Comparison of ENCODE assay signal across 9 mouse cellular contexts in genomic region chr9:14174324-14175040, GRCm38 (mm10).
DNase-seq lines count a peak whose midpoint lies in the region; ATAC-seq lines count a peak whose summit lies in the region.
"Had no signal": no experiment of that assay in that cellular context is flagged by ENCODE, and none has a peak within 500 bp of the region (broad histone marks: within the 10 kb centered on the region; RNA-seq: fewer than 3 reads in every experiment).

No protein-coding gene starts in this region.

- no peaks in the 10 kb centered on the region for H3K27me3 ChIP-seq in kidney, embryonic 14.5 days (ENCODE audit: control insufficient read depth, insufficient read depth, low read length)
- H3K27me3 ChIP-seq in embryonic facial prominence, embryonic 12.5 days: no peaks in the 10 kb centered on the region
- no peaks in the 10 kb centered on the region for H3K27me3 ChIP-seq in hindbrain, embryonic 16.5 days (replicated peaks; ENCODE audit: control insufficient read depth, insufficient read depth, low read length)
- no peaks in the 10 kb centered on the region for H3K27me3 ChIP-seq in neural tube, embryonic 12.5 days (replicated peaks)
- H3K27me3 ChIP-seq: liver, embryonic 12.5 days had no signal

- H3K4me3 ChIP-seq in kidney, embryonic 14.5 days (ENCODE audit: low read length): no peak overlapping the region
- H3K4me3 ChIP-seq in embryonic facial prominence, embryonic 12.5 days: no peak overlapping the region
- H3K4me3 ChIP-seq in hindbrain, embryonic 16.5 days (ENCODE audit: low read length): no peak overlapping the region
- no peak overlapping the region for H3K4me3 ChIP-seq in neural tube, embryonic 12.5 days
- H3K4me3 ChIP-seq: liver, embryonic 12.5 days had no signal

- H3K36me3 ChIP-seq in kidney, embryonic 14.5 days (ENCODE audit: control insufficient read depth, insufficient read depth, low read length): no peaks in the 10 kb centered on the region
- no peaks in the 10 kb centered on the region for H3K36me3 ChIP-seq in embryonic facial prominence, embryonic 12.5 days
- H3K36me3 ChIP-seq in hindbrain, embryonic 16.5 days (ENCODE audit: control insufficient read depth, insufficient read depth, low read length): no peaks in the 10 kb centered on the region
- H3K36me3 ChIP-seq in neural tube, embryonic 12.5 days: no peaks in the 10 kb centered on the region
- H3K36me3 ChIP-seq: liver, embryonic 12.5 days had no signal

- H3K9me3 ChIP-seq in kidney, embryonic 14.5 days (ENCODE audit: control insufficient read depth, low read length): no peaks in the 10 kb centered on the region
- H3K9me3 ChIP-seq in embryonic facial prominence, embryonic 12.5 days: no peaks in the 10 kb centered on the region
- no peaks in the 10 kb centered on the region for H3K9me3 ChIP-seq in hindbrain, embryonic 16.5 days (ENCODE audit: control insufficient read depth, low read length)
- H3K9me3 ChIP-seq in neural tube, embryonic 12.5 days: no peaks in the 10 kb centered on the region
- H3K9me3 ChIP-seq: liver, embryonic 12.5 days had no signal

- DNase-seq in kidney, postnatal 14 days: no peak
- DNase-seq in MN1 (ENCODE audit: low spot score): no peak
- no peak for DNase-seq in kidney, adult 9 months
- DNase-seq in embryo, embryonic 10.5 days (ENCODE audit: low spot score): no peak

- H3K9ac ChIP-seq in kidney, embryonic 14.5 days (ENCODE audit: low read depth, low read length): no peak overlapping the region
- H3K9ac ChIP-seq in embryonic facial prominence, embryonic 12.5 days: no peak overlapping the region
- no peak overlapping the region for H3K9ac ChIP-seq in hindbrain, embryonic 16.5 days (ENCODE audit: low read depth, low read length)
- no peak overlapping the region for H3K9ac ChIP-seq in neural tube, embryonic 12.5 days
- H3K9ac ChIP-seq: liver, embryonic 12.5 days had no signal

- H3K4me2 ChIP-seq in kidney, embryonic 14.5 days (replicated peaks; ENCODE audit: low read depth, low read length): no peak overlapping the region
- H3K4me2 ChIP-seq in embryonic facial prominence, embryonic 12.5 days (replicated peaks): peak overlapping the region; percentile 19; the same call in 1 of the 2 replicates
- H3K4me2 ChIP-seq in hindbrain, embryonic 16.5 days (ENCODE audit: low read length): no peak overlapping the region; the same call in 1 of the 2 replicates
- no peak overlapping the region for H3K4me2 ChIP-seq in neural tube, embryonic 12.5 days (replicated peaks)
- H3K4me2 ChIP-seq: liver, embryonic 12.5 days had no signal

- H3K4me1 ChIP-seq in kidney, embryonic 14.5 days (ENCODE audit: control insufficient read depth, insufficient read depth, low read length): peaks cover 37% of the 10 kb centered on the region
- H3K4me1 ChIP-seq in embryonic facial prominence, embryonic 12.5 days: peaks cover 46% of the 10 kb centered on the region
- H3K4me1 ChIP-seq in hindbrain, embryonic 16.5 days (ENCODE audit: control insufficient read depth, insufficient read depth, low read depth, low read length): peaks cover 31% of the 10 kb centered on the region
- peaks cover 33% of the 10 kb centered on the region for H3K4me1 ChIP-seq in neural tube, embryonic 12.5 days

- H3K27ac ChIP-seq in kidney, embryonic 14.5 days (ENCODE audit: low read depth, low read length): peak overlapping the region; percentile 79
- H3K27ac ChIP-seq in embryonic facial prominence, embryonic 12.5 days: peak overlapping the region; percentile 95
- H3K27ac ChIP-seq in hindbrain, embryonic 16.5 days (ENCODE audit: low read depth, low read length): peak overlapping the region; percentile 74
- peak overlapping the region; percentile 11; the same call in 1 of the 2 replicates for H3K27ac ChIP-seq in neural tube, embryonic 12.5 days
- H3K27ac ChIP-seq: liver, embryonic 12.5 days had no signal

- 58% methylated on average over 3 of the region's 3 CpGs for WGBS in kidney, embryonic 14.5 days
- WGBS in embryonic facial prominence, embryonic 12.5 days: 62% methylated on average over 3 of the region's 3 CpGs
- WGBS in hindbrain, embryonic 16.5 days: 74% methylated on average over 3 of the region's 3 CpGs
- 60% methylated on average over 3 of the region's 3 CpGs for WGBS in neural tube, embryonic 12.5 days

- peak; percentile 25; the same call in 1 of the 2 replicates for ATAC-seq in kidney, embryonic 14.5 days (ENCODE audit: low FRiP score, low TSS enrichment)
- peak; percentile 67 for ATAC-seq in embryonic facial prominence, embryonic 12.5 days (ENCODE audit: insufficient number of reproducible peaks, insufficient read depth, low FRiP score, low TSS enrichment)
- peak; percentile 80 for ATAC-seq in hindbrain, embryonic 16.5 days
- ATAC-seq in neural tube, embryonic 12.5 days (ENCODE audit: low FRiP score, low read depth): peak; percentile 85
- ATAC-seq: liver, embryonic 12.5 days had no signal

Comparison
In these comparisons a context has a peak if more than half of its experiments do, and no peak if none do; other contexts are left out.
1. ATAC-seq: peak in every context shown above with its lines; median percentile 85 in neural tube, embryonic 12.5 days; 80 in hindbrain, embryonic 16.5 days; 67 in embryonic facial prominence, embryonic 12.5 days; 25 in kidney, embryonic 14.5 days.
2. H3K27ac ChIP-seq: peak in every context shown above with its lines; median percentile 95 in embryonic facial prominence, embryonic 12.5 days; 79 in kidney, embryonic 14.5 days; 74 in hindbrain, embryonic 16.5 days; 11 in neural tube, embryonic 12.5 days.